Mouse (Mus musculus): ENCODE measurements around the gene Sbds. TPM values are rescaled to one million over a fixed set of nuclear protein-coding genes. Genes with fewer than 3 reads are reported as not detected.
"Not testable (repeated sequence)": the region's sequence is repeated elsewhere in the genome, so short reads cannot be mapped to it uniquely, and the experiment has no call there.

Gene Sbds
- total RNA-seq, 2 experiments from 2014 or later: 30.3 to 37.7 TPM

DNA sequence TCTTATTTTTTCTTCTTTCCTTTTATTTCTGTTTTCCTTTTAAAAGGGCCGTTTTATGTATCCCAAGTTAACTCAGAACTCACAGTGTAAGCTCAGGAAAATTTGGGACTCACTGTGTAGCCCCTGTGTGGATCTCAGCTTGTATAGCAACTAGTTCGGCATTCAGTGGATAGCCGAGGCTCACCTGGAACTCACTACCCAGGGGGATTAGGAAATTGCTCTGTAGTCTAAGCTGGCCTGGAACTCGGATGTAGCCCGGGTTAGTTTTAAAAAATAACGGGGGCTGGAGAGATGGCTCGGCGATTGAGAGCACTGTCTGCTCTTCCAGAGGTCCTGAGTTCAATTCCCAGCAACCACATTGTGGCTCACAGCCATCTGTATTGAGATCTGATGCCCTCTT, 2.0 kb upstream of the Sbds start:
- DNase-seq (ENCODE audit: low spot score): no peak

DNA sequence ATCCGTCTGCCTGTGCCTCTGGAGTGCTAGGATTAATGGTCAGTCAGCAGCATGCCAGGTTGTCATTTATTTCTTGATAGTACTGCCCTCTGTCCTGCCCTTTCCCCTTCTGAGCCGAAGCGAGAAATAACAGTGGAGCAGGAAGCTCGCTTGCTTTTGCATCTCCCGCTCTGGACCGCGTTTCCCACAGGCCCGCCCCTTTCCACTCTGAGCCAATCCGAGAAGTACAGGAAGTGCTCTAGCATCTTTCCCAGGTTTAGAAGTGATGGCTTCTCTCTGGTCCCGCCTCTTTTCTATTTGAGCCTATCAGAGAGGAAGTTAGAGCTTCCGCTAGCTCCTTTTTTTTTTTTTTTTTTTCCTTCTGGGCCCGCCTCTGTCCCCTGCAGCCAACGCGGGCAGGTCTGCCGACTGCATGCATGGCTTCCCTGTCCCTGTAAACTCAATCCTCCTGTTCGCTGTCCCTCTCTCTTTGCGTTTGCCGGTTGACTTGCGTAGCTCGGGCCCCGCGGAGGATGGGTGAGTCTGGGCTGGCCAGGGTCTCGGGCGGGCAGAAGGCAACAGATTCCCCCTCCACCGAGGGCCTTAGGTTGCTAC, 1.4 kb upstream of the Sbds start:
- DNase-seq (ENCODE audit: low spot score): peak; percentile 97

DNA sequence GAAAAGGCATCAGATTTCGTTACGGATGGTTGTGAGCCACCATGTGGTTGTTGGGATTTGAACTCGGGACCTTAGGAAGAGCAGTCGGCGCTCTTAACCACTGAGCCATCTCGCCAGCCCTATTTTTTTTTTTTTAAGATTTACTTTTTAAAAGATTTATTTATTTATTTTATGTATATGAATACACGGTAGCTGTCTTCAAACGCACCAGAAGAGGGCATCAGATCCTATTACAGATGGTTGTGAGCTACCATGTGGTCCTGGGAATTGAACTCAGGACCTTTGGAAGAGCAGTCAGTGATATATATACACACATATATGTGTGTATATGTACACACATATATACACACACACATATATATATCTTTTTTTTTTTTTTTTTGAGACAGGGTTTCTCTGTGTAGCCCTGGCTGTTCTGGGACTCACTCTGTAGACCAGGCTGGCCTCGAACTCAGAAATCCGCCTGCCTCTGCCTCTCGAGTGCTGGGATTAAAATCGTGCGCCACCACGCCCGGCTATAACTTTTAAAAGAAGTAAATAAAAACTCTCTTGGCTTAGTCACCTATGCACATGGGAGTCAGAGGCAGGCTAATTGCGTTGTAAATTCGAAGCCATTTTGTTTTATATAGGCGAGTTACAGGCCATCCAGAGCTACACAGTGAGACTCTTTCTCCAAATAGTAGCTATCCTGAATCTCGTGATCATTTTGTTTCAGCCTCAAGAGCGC, 632 bp upstream of the Sbds start:
- DNase-seq (ENCODE audit: low spot score): not testable (repeated sequence)

DNA sequence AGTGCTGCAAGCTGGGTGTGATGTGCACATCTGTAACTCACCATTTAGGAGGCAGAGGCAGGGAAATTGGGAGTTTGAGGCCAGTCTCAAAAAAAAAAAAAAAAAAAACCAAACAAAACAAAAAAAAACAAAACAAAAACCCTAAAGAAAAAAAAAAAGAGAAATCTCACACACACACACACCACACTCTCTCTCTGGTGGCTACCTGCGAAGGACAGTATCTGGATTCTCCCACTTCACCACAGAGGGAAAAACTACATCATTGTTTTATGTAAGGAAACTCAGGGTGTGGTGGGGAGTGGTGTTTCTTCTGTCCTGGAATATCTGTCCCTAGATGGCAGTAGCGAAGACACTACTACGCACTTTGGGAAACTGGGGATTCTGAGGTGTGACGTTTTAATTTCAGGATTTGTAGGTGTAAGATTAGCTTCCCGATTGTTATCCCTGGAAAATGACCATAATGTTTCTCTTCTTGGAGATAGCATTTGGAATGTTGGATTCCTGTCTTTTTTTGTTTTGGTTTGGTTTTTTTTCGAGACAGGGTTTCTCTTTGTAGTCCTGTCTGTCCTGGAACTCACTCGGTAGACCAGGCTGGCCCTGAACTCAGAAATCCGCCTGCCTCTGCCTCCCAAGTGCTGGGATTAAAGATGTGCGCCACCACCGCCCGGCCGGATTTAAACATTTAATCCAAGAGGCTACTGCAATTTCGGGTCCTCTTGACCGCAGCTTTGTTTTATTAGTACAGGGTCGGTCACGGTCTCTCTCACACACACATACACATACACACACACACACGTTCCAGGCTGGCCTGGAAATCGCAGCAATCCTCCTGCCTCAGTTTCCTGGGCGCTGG, 940 bp downstream of the Sbds start:
- peak; percentile 42 for DNase-seq (ENCODE audit: low spot score)

DNA sequence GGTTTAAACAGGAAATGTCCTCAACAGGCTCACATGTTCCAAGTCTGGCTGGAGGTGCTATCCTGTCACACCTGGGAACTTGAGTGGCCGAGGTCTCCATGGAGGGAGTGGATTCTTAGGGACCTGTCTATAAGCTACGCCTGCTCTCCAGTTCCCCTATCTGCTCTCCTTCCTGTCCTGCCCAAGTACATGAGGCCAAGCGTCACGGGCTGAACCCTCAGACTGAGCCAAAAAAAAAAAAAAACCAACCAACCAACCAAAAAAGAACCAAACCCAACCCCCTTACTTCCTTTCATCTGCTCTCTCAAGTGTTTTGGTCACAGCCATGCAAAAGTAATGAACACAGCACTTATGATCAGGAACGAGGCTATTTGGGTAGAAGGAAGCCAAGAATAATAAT, 7.5 kb downstream of the Sbds start:
- no peak for DNase-seq (ENCODE audit: low spot score)

DNA sequence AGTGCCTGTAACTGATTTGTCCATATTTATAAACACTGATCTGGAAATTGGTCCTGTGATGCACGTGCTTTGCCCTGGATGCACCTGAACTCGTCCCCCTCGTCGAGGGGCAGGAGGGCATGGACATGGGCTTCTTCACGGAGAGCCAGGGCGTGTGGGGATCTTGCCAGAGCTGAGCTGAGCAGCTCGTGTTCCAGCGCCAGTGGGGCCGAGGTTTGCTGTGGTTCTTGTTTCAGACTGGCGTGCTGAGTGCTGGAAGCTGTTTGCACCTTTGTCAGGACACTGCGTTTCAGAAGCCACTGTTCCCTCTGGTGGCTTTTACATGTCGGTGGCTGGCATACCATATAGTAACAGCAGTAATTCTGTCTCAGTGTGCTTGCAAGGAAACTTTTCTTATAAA, 13.9 kb downstream of the Sbds start:
- peak; percentile 51 for DNase-seq (ENCODE audit: low spot score)

DNA sequence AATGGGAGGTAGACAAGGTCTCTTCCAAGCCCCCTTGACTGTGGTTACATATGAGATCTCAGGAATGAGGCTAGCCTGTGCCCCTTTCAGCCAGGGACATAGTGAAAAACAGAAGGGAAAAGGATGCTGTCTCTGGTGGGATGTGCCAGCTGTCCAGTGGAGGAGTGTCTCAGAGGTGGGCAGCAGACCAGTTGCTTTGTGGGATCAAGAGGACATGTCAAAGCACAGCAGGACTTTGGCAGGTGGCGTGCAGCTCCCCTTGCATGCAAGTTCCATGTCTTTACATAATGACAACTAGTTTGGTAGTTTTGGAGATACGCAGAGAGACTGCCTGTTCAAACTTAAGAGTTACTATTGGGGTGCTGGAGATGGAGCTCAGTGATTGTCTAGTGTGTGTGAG, 15.5 kb downstream of the Sbds start:
- no peak for DNase-seq (ENCODE audit: low spot score)

DNA sequence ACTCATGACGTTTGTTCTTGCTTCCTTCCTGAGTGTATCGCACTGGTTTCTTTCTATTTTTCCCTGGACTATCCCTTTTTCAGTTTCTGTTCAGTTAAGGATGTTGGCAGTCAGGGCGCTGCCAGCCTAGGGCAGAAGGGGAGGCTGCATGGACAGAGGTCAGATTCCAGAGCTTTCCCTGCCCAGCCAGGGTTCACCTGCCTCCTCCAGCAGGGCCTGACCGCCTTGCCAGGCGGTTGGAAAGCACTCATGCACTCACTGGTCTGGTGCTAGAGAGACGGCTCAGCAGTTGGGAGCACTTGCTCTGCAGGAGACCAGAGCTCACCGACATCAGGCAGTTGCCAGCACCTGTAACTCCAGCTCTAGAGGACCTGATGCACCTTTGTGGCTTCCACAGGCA, 16.1 kb downstream of the Sbds start:
- no peak for DNase-seq (ENCODE audit: low spot score)

DNA sequence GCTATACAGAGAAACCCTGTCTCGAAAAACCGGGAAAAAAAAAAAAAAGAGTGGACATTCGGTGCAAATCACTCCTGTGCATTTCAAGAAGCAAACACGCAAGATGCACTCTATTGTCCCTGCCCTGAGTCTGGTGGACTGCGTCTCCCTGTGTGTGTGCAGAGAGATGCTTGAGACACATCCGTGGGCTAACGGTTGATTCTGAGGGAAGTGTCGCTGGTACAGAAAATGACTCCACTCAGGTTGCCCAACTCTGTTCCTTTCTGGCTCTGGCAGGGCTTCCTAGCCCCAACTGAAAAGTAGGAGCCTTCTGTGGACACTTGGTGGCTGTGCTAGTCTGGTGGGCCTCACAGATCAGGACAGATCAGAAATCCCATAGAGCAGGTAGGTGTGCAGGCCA, 19.0 kb downstream of the Sbds start:
- DNase-seq (ENCODE audit: low spot score): no peak

DNA sequence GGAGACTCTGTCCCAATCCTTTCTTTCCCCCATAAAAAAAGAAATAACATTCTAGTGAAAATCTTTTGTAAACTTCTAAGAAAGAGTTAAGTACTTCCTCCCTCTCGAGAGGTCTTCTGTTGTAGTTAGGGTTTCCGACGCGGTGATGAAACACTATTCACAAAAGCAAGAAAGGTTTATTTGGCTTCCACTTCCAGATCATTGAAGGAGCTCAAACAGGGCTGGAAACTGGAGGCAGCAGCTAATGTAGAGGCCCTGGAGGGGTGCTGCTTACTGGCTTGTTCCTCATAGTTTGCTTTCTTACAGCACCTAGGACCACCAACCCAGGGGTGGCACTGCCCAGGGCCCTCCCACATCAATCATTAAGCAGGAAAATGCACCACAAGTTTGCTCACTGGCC, 27.2 kb downstream of the Sbds start:
- no peak for DNase-seq (ENCODE audit: low spot score)

DNA sequence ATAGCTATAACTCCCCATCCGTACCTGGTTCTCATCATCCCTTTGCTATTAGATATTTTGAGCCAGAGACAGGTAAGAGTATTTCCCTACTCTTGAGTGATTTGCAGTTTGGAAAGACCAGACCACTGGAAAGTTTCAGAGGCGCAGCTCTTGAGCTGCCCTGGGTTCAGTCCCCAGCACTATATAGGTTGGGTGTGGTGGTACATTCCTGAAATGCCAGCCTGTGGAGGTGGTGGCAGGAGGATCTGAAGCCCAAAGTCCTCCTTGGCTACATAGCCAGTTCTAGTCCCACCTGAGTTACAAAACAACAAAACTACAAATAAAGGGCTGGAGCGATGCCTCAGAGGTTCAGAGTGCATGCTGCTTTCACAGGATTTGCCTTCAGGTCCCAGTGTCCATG, 28.5 kb downstream of the Sbds start:
- no peak for DNase-seq (ENCODE audit: low spot score)

DNA sequence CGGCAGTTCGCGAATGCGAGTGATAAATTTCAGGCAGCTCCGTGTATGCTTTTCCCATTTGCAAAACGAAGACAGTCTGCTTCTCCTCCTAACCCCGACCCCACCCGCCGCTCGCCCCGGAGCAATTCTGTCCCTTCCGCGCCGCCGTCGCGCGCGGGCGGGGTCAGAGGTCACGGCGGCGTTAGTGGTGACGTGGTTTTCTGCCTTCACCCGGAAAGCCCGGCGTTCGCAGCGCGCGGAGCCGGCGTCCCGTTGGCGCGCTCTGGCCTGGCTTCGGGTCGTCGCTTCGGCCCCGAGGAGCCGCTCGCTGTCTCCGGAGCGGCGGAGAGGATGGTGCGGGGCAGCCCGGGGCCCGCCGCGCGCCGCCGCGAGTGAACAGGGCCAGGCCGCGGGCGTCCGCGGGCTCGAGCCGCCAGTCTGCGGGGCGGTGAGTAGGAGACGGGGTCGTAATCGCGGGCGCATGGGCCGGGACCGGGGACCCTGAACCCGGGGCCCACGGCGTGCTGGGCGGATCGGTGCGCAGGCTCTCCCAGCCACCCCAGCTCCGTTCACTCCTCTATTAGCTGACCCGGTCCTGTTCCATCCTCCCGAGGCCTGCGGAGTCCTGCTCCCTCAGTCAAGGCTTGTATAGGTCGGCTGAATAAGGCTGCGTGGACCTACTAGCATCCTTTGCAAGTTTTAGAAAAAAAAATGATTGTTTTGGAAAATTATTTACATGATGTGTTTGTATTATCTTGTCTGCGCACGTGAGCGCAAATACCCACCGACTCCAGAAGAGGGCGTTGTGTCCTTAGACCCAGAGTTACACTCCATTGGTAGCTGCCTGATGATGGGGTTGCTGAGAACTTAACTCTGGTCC, 33.0 kb downstream of the Sbds start:
- peak; percentile 95 for DNase-seq (ENCODE audit: low spot score)

DNA sequence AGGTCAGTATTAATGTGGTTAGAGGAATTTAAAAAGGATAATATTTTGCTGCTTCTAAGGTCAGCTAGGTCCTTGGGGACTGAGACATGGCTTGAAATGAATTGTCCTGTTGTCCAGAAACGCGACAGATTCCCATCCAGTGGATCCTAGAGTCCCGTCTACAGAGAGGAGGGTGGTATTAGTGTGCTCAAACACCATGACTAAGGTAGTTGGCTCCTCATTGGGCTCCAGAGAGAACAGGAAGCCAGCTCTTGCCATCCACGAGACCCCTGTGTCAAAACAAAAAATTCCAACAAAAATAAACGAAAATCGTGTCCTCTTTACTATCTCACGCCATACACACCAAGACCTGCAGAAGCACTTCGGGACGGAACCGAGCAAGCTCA, 33.6 kb downstream of the Sbds start:
- no peak for DNase-seq (ENCODE audit: low spot score)

DNA sequence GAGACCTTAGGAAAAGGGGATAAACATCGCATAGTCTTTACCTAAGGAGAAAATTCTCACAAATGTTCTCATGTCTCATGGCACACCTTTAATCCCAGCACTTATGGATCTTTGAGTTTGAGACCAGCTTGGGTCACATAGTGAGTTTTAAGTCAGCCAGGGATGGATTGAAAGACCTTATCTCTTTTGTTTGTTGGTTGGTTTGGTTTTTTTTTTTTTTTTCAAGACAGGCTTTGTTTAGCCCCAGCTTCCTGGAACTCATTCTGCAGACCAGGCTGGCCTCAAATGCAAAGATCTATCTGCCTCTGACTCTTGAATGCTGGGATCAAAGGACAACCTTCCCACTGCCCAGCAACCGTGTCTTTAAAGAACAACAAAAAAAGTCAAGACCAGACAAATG, 34.0 kb downstream of the Sbds start:
- no peak for DNase-seq (ENCODE audit: low spot score)

DNA sequence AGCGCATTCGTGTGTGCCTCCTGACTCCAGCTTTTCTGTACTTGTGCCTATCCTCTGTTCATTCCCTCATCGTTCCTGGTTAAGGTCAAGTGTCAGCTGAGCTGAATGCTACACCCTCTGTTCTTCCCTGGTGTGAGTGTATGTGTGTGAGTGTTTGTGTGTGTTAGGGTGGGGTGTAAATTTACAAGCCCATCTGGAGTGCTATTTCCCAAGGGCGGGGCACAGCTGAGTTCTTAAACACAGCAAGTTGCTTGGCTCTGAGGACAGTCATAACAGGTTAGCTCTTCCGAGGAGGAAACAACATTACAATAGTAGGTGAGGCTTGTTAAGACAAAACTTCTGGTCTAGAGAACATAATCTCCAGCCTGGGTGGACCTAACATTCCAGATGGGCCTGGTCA, 37.0 kb downstream of the Sbds start:
- DNase-seq (ENCODE audit: low spot score): no peak

DNA sequence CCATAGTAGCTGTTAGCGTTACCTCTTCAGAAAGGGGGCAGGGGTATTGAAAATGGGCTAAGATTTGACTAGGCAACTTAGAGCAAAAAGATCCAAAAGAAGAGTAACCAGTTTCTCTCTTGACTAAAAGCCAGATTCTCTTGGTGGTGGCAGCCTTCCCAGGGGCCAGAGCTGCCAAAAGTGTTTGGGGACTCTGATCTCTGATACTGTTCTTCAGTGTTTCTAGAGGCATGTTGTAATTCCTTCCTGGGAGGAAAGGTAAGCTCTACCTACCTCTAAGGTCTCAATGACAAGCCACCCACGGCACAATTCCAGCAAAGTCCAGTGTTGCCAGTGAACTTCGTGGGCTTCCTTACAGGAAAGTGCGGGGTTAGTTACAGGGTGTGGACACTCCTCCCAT, 37.9 kb downstream of the Sbds start:
- DNase-seq (ENCODE audit: low spot score): no peak

DNA sequence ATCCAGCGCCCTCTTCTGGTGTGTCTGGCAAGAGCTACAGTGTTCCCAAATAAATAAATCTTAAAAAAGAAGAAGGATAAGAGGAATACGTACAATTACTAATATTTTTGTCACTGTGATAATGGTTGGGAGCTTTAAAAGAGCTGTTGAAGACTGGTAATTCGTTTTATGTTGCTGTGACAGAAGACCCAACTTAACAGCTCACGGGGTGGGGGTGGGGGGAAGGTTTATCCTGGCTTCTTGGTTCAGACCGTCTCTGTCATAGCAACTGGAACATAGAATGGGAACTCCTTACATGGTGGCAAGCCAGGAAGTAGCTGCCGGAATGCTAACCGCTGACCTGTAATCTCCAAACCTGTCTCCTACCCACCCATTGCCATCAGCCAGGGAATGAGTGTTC, 38.5 kb downstream of the Sbds start, which contains the start of gene Tmem248:
Gene Tmem248, plus strand, starts transcription at position 301 of the 400 bp plus-strand sequence.
- DNase-seq (ENCODE audit: low spot score): no peak

DNA sequence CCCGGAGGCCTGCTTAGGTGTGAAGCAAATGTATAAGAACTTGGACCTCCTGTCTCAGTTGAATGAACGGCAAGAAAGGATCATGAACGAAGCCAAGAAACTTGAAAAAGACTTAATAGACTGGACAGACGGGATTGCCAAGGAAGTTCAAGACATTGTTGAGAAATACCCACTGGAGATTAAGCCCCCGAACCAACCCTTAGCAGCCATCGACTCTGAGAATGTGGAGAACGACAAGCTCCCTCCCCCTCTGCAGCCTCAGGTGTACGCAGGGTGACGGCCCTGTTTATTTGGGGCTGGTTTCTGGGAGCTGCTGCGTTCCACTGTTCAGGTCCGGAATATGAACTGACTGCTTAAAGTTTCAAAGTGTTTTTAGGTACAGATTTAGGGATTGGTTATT, 42.4 kb downstream of the Sbds start:
- DNase-seq (ENCODE audit: low spot score): no peak

DNA sequence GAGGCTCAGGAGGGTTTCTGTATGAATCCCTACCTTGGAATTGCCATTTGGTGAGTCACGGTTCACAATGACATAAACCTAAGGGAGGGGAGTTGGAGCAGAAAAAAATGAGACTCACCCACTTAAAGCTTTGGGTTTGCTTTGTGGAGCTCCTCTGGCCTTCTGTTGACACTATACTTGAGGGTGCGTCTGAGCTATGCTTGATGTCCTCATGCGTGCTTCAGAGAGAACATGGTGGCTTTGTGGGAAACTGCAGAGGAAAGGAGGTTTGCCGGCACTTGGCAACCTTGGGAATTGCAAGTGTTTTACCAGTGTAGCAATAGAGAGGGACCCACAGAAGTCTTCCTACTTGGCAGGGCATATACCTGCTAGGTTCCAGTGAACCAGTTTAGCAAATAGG, 48.0 kb downstream of the Sbds start:
- no peak for DNase-seq (ENCODE audit: low spot score)

DNA sequence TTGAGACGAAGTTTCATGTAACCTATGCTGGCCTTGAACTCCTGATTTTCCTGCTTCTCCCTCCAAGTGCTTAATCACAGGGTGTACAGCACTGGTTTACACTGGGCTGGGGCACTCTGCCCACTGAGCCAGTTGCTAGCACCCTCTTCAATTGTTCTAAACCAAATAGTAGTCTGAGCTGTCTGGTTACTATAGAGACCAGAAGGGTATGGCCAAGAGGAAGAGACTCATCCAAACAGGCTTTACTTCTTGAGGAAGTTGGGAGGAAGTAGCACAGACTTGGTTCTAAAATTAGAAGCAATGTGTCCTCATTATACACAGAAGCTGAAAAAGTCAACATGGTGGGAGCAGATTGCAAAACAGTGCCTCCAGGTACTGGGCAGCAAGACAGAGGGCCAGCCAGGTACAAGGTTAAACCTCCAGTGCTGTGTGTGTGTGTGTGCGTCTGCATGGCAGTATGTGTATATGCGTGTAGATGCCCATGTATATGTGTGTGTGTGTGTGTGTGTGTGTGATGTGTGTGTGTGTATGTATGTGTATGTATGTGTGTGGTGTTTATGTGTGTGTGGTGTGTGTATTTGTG, 49.8 kb downstream of the Sbds start:
- no peak for DNase-seq (ENCODE audit: low spot score)

DNA sequence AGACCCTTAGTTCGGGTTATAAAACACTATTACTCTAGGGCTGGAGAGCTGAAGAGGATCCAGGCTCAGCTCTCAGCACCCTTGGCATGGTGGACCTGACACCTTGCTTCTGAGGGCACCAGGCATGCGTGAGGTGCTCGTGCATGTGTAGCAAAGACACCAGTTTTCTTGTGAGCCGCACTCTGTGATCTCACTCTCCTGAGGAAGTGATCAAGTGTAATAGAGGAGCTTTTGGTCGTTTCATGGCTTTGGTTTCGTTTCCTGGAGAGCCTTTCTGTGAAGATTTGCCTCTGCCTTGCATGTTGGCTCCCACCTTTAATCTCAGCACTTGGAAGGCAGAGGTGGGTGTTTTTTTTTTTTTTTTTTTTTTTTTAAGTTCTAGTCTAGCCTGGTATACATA, 50.8 kb downstream of the Sbds start:
- no peak for DNase-seq (ENCODE audit: low spot score)
